Mouse (Mus musculus): ENCODE measurements around the gene Stx11.

Stx11 gene

DNA sequence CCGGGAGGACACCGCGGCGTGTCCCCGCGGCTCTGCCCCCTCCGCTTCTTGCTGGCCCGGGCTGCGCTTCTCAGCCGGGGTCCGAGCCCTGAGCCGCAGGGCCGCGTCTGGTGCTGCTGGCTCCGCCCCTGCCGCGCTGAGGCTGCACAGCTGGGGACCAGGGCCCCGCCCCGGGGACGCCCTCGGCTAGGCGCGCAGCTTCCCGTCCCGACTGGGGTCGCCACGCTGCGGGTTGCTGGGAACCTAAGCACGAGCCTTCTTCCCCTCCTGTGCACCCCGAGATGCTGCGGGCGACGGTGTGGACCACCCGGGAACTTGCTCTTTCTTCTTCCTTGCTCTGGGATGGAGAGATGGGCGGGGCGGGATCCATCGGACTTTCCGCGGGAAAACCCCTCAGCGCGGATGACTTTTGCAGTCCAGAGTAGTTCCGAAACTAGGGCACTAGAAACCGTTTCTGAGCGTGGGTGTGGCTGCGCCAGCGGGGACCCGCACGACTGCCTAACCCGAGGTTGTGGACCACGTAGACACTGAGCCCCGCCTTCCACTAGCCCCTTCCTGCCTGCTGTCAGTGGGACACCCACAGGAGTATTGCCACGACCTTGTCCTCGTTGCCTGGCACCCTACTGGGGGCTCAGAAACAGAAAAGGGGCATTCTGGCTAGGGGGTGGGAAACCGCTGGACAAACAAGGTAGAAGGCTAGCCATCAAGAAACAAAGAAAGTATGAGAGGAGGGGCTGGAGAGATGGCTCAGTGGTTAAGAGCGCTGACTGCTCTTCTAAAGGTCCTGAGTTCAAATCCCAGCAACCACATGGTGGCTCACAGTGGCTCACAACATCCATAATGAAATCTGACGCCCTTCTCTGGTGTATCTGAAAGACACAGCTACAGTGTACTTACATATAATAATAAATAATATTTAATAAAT is at the start of gene Stx11:
Gene Stx11, minus strand, starts transcription at position 148 of the 925 bp plus-strand sequence.
- peak in 1 of 2 experiments; percentile 20 for DNase-seq (ENCODE audit: low spot score in 2 of 2)

DNA sequence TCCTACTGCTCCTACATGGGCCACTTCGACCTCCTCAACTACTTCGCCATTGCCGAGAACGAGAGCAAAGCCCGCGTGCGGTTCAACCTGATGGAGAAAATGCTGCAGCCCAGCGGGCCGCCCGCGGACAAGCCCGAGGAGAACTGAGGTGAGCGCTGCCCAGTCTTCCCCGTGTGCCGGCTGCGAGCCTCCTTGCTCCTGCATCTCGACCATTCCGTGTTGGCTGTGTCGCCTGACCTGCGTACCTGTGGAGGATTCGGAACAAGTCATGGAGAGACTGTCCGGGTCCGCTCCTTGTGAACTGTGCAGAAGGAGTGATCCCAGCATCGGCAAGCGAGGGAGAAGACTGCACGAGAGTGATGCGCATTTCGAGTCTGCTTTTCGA is 44.6 kb upstream of the Stx11 start:
- DNase-seq (ENCODE audit: low spot score in 2 of 2), result no peak

DNA sequence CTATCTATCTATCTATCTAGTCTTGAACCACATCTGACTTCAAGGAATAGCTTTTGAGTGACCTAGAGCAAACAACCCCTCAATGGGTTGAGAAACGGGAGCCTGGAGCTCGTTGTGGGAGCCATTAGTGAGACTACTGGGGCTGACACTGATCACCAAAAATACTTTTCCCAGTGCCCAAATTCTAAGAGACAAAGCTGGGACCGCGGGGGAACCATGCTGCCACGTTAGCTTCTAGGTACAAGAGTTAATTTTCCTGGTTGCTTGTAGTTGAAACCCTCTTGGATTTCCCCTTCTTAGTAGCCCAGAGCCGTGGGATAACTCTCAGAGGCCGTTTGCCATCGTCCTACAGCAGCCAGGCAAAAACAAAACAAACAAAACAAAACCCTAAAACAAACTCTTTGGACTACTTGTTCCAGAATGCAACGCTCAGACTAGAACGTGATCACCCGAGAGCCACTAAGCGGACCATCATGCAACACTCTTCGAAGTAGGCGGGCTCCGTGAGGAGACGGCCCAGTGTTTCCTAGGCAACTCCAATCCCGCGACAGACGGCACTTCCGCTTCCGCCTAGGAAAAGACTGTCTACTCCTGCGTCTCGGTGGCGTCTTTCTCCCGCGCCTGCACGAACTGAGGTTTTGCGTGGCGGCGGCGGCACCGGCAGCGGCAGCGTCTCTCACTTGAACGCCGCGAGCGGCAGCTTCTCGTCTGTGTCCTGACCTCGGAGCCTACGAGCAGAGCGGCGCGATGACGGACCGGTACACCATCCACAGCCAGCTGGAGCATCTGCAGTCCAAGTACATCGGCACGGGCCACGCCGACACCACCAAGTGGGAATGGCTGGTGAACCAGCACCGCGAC is 44.0 kb upstream of the Stx11 start:
- DNase-seq (ENCODE audit: low spot score in 2 of 2), result peak; percentile 95

DNA sequence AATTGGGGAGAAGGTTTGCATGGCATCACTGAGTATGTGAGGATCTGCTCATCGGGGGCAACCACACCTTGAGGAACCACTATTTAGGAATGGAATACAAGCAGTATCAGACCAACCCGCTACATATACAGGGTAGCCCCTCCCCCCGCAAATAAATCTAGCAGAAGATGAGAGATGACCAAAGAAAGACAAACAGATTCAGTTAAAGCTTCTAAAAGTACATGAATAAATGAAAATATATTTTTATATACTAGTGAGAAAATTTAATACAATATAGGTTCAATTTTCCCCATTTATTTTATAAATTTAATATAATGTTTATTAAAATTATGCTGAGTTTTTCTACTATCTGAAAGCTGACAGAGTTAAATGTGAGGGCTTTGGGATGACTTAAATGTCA is 40.9 kb upstream of the Stx11 start, which contains the start of gene Sf3b5:
Gene Sf3b5, plus strand, starts transcription at position 301 of the 400 bp plus-strand sequence.
- DNase-seq (ENCODE audit: low spot score in 2 of 2), result no peak

DNA sequence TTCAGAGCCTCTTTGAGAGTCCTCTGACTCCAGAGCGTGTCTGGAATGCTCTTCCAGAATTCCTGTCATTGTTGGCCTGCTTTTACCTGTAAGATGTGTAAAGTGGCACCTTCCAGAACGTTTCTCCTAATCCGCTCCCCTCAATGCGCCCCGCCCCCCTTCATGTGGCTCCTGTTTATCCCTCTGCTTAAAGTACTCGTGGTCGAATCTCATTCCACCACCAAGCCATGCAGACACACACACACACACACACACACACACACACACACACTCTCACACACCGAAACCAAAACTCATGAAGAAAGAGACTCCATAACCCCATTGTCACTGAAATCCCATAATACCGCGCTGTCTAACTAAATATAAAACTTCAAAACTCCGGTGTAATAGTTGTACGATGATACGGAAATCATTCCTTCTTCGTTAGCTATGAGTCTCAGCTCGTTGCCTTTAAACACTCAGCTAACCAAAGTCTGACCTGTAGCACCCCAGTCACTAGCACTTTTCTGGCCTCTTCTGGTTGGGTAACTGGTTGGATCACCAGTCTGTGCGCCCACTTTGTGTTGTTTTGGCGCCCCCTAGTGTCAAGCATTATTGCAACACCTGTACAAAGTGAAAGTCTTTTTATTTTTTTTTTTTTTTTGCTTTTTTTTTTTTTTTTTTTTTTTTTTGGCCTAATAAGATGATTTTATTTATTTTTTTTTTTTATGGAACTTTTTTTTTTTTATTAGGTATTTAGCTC is 32.8 kb upstream of the Stx11 start:
- DNase-seq (ENCODE audit: low spot score in 2 of 2), result peak; percentile 32 to 71

DNA sequence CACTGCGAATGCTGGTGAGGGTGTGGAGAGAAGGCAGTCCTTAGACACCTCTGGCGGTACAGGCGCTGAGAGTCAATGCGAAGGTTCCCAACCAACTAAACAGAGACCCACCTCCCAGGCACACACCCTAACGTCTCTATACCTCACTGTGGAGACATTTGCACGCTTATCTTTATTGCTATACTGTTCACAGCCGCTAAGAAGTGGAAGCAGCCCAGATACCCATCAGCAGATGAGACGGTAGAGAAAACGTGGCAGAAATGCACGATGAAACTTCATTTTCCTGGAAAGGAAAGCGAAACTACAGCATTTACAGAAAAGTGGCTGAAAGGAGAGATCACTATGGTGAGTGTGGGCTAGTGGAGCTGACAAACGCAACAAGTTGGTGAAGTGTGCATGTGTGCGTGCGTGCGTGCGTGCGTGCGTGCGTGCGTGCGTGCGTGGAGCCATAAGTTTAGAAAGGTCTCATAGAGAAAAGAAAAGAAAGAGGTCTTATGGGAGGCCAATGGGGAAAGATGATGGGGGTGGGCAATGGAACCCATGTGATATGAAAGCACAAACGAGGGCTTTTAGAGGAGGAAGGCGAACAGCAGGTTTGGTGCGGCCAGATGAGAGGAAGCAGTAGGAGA is 29.4 kb upstream of the Stx11 start:
- no peak for DNase-seq (ENCODE audit: low spot score in 2 of 2)

DNA sequence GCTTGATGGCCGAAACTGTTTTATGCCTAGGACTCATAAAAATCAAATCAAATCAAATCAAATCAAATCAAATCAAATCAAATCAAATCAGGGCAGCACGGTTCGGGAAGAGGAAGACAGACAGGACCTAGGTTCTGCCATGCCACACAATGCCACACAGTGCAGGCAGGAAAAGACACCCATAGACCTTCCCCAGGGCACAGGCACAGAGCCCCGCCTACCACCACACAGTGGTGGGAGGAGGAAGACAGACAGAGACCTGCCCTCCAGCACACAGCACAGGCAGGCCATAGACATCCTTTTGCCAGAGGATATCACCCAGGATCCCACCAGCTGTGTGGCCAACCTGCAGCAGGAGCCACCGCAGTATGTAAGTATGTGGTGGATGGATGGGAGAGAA is 27.9 kb upstream of the Stx11 start:
- DNase-seq (ENCODE audit: low spot score in 2 of 2), result no peak

DNA sequence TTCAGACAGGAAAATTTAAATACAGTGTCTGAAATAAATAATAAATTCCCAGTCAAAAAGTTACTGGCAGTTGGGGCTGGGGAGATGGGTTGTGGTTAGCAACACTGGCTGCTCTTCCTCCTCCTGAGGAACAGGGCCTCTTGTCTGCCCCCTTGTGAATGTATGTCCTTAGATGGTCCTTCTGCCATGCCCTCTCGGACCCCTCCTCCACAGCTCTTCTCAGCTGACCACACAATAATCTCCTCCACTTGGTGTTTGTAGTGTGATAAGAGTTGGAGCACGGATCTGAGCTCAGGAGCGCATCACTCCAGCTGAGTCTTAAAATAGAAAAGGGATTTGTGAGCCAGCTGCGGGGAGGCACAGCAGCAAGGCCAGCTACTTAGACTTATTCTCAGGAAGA is 22.8 kb upstream of the Stx11 start:
- no peak for DNase-seq (ENCODE audit: low spot score in 2 of 2)

DNA sequence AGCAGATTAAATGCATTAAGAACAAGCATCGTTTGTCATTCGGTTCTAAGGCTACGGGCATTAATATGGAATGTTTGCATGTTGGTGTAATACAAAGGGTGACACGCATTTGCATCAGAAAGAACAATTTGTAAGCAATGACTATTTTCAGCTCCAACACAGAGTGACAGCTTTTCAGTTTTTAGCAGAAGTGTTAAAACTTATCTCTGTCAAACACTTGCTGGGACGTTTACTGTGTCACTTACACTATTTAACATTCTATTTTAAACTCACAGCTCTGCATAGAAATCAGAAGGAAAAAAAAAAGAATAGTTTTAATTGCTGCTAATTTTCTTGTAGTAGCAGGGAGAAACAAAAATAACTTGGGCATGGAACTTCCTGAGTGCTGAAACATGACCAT is 22.4 kb upstream of the Stx11 start:
- DNase-seq (ENCODE audit: low spot score in 2 of 2), result no peak

DNA sequence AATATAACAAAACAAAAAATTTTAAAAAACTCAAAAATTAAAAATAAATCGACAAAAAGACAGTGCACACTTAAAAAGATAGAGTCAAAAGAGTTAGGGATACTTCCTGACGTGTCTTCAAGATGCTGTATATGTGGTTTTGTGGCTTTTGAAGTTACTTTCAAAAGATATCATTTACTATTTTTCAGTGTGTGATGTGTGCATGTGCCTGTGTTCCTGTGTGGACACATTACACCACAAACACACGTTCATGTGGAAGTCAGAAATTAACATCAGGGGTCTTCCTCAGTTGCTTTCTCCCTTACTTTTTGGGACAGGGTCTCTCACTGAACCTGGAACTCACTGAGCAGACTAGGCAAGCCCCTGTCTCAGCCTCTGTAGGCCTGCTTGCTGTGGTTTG is 20.9 kb upstream of the Stx11 start:
- DNase-seq (ENCODE audit: low spot score in 2 of 2), result no peak

DNA sequence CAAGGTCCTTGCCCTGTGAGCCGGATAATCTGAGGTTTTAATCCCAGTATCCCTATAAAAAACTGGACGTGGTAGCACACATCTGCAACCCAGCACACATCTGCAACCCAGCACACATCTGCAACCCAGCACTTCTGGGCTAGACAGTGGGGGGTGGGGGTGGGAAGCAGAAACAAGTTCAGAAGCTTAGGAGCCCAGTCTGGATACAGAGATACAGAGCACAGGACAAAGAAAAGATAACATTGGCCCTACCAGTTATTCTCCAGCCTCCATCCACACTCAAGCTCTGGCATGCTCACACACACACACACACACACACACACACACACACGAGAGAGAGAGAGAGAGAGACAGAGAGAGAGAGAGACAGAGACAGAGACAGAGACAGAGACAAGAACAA is 19.4 kb upstream of the Stx11 start:
- DNase-seq (ENCODE audit: low spot score in 2 of 2), result no peak

DNA sequence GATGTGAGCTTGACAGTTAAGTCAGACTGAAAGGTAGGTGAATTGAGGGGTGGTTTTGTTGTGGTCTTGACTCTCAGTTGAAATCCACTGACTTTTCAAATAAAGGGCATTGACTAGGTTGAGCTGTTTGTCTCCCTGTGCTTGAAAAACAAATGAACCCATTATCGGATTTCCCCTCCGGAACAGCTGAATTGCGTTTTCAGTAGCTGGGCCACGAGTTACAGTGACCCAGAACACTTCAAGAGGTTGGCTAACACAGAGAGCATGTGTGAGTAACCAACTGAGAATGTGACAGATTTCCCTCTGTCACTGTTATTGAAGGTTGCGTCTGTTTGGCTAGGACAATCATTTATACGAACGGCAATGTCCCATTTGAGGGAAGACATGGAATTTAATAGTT is 17.0 kb upstream of the Stx11 start:
- no peak for DNase-seq (ENCODE audit: low spot score in 2 of 2)

DNA sequence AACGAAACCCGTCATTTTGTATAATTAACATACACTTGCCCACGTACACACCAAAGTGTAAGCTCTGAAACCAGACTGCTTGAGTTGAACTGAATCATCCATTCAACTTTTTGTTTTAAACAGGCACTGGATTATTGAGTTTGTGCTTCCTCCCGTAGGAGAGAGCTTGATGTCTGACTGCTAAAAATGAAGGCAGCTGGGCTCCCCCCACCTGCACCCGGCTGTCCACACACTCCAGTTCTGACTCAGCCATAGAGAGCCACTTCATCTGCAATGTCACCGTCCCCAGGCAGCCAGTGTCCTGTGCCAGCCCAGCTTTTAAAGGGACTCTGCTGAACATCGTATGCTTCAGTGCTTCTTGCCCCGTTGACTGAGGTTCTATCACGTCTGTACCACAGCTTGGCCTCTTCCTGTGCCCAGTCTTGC is 13.7 kb upstream of the Stx11 start:
- DNase-seq (ENCODE audit: low spot score in 2 of 2), result peak in 1 of 2 experiments; percentile 9

DNA sequence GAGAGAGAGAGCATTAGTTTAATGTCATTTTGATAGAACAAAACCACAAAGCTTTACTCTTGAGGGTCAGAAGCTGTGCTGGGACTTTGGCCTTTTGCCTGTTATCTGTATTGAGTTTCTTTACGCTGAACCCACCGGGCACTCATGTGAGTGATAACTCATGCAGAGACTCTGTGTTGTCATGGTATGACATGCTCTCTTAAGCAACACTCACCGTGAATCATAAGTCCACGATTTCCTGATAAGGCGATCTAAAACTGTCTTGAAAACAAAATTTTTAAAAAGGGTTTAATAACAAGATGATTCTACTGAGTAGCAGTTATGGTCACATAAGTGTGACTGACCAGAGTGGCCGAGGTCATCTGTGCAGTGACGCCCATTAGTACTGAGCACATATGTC is 12.5 kb upstream of the Stx11 start:
- no peak for DNase-seq (ENCODE audit: low spot score in 2 of 2)

DNA sequence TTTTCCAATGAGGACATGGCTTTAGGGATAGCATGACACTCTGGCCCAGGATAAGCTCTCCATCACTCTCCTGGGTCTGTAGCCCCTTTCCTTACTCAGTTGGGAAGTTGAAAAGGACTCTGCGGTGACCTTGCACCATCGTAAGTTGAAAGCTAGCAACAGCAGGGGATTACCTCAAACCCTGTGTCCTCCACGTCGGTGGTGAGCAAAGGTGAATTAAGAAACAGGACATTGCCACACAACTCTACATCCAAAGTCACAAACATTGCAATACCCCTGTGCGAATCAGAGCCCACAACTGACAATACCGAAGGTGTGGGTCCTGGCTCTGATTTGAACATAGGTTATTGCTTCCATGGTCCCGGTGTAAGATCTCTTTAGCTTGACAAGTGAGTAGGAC is 11.9 kb upstream of the Stx11 start:
- no peak for DNase-seq (ENCODE audit: low spot score in 2 of 2)

DNA sequence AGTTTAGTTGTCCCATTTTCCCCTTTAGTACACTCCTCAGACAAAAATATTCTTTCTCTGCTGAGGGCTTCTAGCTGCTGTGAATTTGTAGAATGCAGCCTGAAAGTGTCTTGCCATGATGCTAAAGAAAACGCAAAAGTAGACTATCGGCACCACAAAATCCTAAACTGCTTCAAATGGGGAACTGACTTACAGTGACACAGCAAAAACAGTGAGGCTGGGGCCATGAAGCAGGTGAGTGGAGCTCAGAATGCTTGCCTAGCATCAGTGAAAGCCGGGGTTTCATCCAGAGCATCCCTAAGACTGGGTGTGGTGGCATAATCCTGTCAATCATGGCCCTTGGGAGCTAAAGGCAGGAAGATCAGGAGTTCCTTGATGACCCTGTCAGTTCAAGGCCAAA is 11.4 kb upstream of the Stx11 start:
- no peak for DNase-seq (ENCODE audit: low spot score in 2 of 2)

DNA sequence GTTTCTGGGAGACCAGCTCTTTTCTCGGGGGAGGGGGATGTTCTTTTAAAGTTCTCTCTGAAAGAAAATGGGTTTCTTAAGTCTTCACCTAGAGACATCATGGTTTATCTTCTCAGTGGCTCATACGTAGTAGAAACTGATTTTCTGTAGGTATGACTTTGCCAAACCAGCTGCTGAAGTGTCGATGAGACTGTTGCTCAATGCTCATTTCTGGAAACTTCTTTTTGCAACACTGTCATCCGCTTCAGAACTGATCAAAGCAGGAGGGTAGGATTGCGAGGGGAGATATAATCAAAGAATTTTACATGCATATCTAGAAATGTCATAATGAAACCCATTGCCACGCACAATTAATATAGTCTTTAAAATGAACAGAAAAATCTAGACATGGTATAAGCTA is 10.5 kb upstream of the Stx11 start:
- no peak for DNase-seq (ENCODE audit: low spot score in 2 of 2)

DNA sequence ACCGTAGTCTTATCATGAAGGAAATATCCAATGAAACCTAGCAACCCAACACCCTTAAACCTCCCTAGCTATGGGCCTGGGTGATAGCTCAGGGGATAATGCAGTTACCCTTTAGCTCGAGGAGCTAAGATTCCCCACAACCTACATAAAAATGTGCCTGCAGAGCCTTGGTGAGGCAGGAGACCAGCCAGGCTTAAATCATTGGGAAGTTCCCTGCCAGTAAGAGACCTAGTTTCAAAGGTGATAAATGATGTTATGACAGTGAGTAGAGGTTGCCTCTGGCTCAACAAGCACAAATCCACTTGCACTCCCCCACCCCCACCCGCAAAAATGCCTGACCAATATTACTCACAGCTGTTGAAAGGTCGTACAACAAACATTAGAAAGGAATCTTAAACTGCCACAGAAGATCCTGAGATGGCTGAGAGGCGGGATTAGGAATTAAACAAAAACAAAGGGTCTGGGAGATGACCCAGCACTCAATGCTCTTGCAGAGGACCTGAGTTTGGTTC is 1.6 kb upstream of the Stx11 start:
- no peak for DNase-seq (ENCODE audit: low spot score in 2 of 2)

DNA sequence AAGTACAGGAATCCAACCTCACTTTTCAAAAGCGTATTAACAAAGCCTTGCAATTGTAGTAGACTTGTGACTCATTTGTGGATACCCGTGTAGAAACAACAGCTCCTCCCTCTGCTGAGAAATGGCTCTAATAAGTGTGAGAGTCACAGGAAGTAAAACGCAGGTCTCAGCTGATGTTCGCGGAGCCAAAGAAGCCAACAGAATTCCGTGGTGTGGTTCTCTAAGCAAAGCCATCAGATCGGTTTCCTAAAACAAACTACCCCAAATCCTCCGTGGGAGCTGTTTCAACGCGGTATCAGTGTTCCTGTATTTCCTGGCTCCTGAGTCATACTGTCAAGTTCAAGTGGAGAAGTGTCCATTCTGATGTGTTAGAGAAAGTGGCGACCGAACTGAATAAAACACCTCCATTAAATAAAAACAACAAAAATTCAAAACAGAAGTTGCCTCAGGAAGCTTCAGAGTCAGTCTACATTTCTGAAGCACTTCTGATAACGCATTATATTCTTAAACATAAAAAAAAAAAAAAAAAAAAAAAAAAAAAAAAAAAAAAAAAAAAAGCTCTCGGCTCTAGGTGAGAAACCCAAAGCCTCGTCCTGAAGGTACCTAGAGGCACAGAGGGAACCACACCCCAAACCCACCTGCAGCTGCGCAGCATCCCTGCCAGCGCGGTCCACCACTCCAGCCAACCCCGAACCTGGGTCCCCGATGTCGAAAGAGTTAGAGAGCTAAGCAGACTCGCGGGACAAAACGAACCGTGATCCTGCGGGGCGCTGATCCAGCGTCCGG is 543 bp downstream of the Stx11 start:
- DNase-seq (ENCODE audit: low spot score in 2 of 2), result no peak

DNA sequence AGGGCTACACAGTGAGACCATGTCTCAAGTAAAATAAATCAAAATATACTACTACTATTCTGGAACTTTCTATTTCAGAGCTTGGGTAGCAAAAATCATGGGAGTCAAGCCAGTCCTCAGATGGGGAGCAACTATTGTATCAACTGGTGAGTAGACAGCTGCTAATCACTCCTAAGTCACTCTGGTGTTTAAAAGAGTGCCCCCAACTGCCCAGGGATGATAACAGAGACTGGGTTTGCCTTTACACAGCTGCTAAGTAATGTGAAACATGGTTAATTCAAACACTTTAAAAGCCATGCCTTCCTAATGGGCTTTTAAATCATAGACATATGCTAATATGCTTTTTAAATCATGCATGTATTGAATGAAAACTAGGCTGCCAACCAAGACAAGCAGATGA is 1.9 kb downstream of the Stx11 start:
- DNase-seq (ENCODE audit: low spot score in 2 of 2), result no peak

Measured in frontal cortex, postnatal 10 days (tissue).